Mouse (Mus musculus) C2C12 (cell line): ENCODE measurements around the gene Kifc1.
"Not testable (repeated sequence)": the region's sequence is repeated elsewhere in the genome, so short reads cannot be mapped to it uniquely, and the experiment has no call there.

ENCODE experiments used
- CTCF ChIP-seq: IDR thresholded peaks from one replicate; pipeline ENCODE4 v1.5.1; 2011; ENCODE audit not compliant: control insufficient read depth, insufficient read depth, insufficient read length
- FOSL1 ChIP-seq: IDR thresholded peaks from one replicate; pipeline ENCODE4 v1.8.0; 2011; ENCODE audit warnings: mild to moderate bottlenecking, low read length; ENCODE audit not compliant: poor library complexity, insufficient read depth, severe bottlenecking
- MAX ChIP-seq: IDR thresholded peaks from one replicate; pipeline ENCODE4 v1.6.1; 2011; ENCODE audit warnings: mild to moderate bottlenecking, control low read depth
- MYOG ChIP-seq: IDR thresholded peaks from one replicate; pipeline ENCODE4 v1.6.1; 2011; ENCODE audit not compliant: control insufficient read depth, insufficient read length; ENCODE audit errors: extremely low read depth

DNA sequence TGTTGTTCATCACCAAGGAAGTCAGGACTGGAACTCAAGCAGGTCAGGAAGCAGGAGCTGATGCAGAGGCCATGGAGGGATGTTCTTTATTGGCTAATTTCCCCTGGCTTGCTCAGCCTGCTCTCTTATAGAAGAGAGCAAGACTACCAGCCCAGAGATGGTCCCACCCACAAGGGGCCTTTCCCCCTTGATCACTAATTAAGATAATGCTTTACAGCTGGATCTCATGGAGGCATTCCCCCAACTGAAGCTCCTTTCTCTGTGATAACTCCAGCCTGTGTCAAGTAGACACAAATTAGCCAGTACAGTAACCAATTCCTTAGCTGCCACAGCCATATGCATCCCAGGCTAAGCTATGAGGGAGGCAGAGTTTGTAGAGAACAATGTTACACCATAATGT, 2.2 kb downstream of the Kifc1 start:
- TF ChIP-seq CTCF, MAX, FOSL1, MYOG: not testable (repeated sequence)
